Mouse (Mus musculus) liver, adult (tissue): ENCODE results near the gene Lonp1.

Source experiments
- GATA4 ChIP-seq: IDR thresholded peaks from 2 replicates; pipeline ENCODE4 v1.6.1; 2014; ENCODE audit warnings: mild to moderate bottlenecking, low read length; ENCODE audit not compliant: insufficient replicate concordance

The Lonp1 gene

DNA sequence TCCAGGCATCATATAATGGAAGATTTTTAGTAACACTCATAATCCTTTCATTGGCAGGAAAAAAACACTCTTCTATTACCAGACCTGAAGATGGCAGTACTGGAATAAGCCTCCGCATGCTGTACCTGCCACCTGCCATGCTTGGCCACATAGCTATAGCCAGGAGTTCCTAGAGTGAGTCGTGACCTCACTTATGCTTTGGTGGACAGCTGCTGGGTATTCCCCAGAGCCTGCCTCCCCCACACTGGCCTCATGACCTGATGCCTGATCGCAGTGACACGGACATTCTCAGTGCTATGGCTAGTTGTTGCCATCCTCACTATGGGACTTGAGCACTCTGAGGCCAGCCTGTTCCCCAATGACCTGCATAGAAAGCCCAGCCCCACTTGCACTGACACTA, 56.4 kb downstream of the Lonp1 start:
- TF ChIP-seq GATA4: no peak

DNA sequence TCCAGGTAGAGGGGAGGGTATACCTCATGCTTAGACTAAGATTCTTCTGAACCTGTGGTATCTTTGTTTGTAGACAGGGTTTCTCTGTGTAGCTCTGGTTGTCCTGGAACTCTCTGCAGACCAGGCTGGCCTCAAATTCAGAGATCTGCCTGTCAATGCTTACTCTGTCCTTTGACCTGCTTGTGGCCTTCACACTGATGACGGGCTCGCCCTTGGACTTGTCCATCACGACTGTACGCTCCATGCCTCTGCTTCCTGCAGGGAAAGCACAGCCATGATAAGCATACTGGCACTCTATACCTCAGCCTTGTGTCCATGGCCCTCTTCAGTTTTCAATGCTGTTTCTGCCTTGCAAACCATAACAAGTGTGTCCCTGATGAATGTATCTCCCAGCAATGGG, 59.3 kb downstream of the Lonp1 start:
- TF ChIP-seq GATA4: no peak

DNA sequence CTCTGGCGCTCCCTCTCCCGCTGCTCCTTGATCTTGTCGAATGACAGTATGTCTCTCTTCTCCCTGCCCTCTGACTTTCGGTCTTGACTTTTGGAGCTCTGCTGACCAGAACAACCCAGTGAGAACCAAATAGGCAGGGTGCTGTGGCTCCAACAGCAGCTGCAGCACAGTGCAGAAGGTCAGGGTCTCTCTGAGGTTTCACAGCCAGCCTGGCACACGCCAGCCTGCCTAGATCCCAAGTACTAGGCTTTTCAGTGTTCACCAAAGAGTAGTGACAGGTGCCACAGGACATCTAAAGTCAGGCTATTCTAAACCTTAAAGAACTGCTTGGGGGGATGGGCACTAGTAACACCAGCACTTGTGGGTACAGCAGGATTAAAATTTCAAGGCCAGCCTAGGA, 59.8 kb downstream of the Lonp1 start:
- no peak for TF ChIP-seq GATA4

DNA sequence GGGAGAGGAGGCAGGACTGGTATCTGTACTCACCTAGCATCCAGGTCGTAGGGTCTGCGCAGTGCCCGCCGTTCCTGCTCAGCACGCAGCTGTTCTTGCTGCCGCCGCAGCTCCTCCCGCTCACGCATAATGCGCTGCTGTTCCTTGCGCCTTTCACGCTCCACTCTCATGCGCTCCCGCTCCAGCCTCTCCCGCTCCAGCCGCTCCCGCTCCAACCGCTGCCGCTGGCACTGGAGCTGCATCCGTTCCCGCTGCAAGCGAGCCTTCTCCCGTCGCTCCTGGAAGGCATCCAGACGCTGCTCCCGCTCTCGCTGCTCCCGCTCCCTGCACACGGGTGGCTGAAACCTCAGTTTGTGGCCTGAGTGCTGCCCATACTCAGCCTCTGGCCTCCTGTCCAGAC, 60.4 kb downstream of the Lonp1 start:
- TF ChIP-seq GATA4: no peak
